Mouse (Mus musculus): ENCODE measurements around the gene March4. TPM values are rescaled to one million over a fixed set of nuclear protein-coding genes. Genes with fewer than 3 reads are reported as not detected.

The March4 gene
- polyA plus RNA-seq, 1 experiment from 2014 or later, result not detected

DNA sequence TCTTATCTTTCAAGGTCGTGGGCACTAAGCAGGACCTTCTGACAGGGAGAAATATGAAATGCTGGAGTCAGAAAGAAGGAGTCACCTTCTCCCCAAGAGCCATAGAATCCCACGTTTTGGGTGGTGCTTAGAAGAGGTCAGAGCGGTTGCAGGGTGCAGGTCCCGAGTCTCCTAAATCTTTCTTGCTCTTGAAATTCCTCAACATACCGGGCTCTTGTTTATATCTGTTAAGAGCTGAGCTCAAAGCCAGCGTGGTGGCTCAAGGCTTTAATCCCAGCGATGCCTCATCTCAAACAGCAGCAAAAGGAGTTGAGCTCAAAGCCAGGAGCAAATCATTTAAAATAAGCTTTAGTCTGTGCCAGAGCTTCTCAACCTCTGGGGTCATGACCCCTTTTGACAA, 37.9 kb upstream of the March4 start:
- Histone ChIP-seq H3K4me2 (replicated peaks; ENCODE audit: low read depth, low read length) (no peak overlapping the region), H3K4me1 (ENCODE audit: control insufficient read depth, insufficient read depth, low read length) (peaks cover 14% of the 10 kb centered on the region), H3K9me3 (ENCODE audit: control insufficient read depth, low read length) (no peaks in the 10 kb centered on the region), H3K27me3 (ENCODE audit: control insufficient read depth, insufficient read depth, low read length) (peaks cover 7% of the 10 kb centered on the region; the same call in 1 of the 2 replicates), H3K36me3 (ENCODE audit: control insufficient read depth, insufficient read depth, low read length) (no peaks in the 10 kb centered on the region), H3K9ac (ENCODE audit: low read depth, low read length) (no peak overlapping the region), H3K4me3 (ENCODE audit: low read length) (no peak overlapping the region), H3K27ac (ENCODE audit: low read depth, low read length) (no peak overlapping the region)
- no peak for ATAC-seq (ENCODE audit: low FRiP score, low TSS enrichment)
- 55% methylated on average over 7 of the region's 7 CpGs for WGBS

DNA sequence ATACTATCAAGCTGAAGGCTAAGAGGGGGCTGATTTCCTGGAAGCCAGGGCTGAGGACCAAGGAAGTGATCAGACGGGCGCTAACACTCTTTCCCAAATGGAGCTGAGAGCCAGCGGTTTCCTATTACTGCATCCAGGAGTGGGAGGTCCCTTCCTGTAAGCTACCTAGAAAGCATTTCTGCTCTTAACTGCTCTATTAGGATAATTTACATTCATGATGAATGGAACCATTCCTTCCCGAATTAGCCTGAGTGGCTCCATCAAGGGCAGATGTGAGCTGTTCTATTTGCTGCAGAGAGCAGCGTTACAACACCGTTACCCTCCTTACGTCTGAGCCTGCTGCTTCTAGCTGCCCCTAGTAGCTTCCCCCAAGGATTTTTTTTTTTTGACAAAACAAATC, 37.3 kb upstream of the March4 start:
- H3K36me3 ChIP-seq (ENCODE audit: control insufficient read depth, insufficient read depth, low read length), result no peaks in the 10 kb centered on the region
- H3K27me3 ChIP-seq (ENCODE audit: control insufficient read depth, insufficient read depth, low read length), result peaks cover 7% of the 10 kb centered on the region; the same call in 1 of the 2 replicates
- peaks cover 14% of the 10 kb centered on the region for H3K4me1 ChIP-seq (ENCODE audit: control insufficient read depth, insufficient read depth, low read length)
- no peaks in the 10 kb centered on the region for H3K9me3 ChIP-seq (ENCODE audit: control insufficient read depth, low read length)
- H3K9ac ChIP-seq (ENCODE audit: low read depth, low read length), result no peak overlapping the region
- WGBS, result 28% methylated on average over 7 of the region's 7 CpGs
- no peak overlapping the region for H3K4me2 ChIP-seq (replicated peaks; ENCODE audit: low read depth, low read length)
- no peak overlapping the region for H3K4me3 ChIP-seq (ENCODE audit: low read length)
- no peak for ATAC-seq (ENCODE audit: low FRiP score, low TSS enrichment)
- H3K27ac ChIP-seq (ENCODE audit: low read depth, low read length), result no peak overlapping the region

DNA sequence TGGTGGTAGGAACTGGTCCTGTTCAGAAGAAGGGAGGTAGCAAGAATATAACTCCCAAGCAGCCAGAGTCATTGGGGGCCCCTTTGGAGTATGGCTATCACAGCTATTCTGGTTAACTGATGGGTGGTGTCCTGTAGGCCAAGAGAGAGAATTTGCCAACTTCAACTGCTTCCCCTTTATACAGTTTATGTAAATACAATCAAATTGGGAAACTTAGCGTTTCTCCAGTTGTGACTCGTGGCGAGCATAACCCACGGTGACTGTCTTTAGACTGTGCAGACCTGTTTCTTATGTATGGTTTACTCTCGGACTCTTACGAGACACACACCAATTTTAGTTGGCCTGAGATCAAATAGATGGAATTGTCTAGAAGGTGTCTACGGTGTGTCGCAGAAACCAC, 32.0 kb upstream of the March4 start:
- Histone ChIP-seq H3K4me1 (ENCODE audit: control insufficient read depth, insufficient read depth, low read length) (no peaks in the 10 kb centered on the region), H3K4me2 (replicated peaks; ENCODE audit: low read depth, low read length) (no peak overlapping the region), H3K4me3 (ENCODE audit: low read length) (no peak overlapping the region), H3K9me3 (ENCODE audit: control insufficient read depth, low read length) (no peaks in the 10 kb centered on the region), H3K27ac (ENCODE audit: low read depth, low read length) (no peak overlapping the region), H3K27me3 (ENCODE audit: control insufficient read depth, insufficient read depth, low read length) (no peaks in the 10 kb centered on the region), H3K36me3 (ENCODE audit: control insufficient read depth, insufficient read depth, low read length) (no peaks in the 10 kb centered on the region), H3K9ac (ENCODE audit: low read depth, low read length) (no peak overlapping the region)
- no peak for ATAC-seq (ENCODE audit: low FRiP score, low TSS enrichment)
- whole genome bisulfite sequencing, result 93% methylated on average over 8 of the region's 8 CpGs

DNA sequence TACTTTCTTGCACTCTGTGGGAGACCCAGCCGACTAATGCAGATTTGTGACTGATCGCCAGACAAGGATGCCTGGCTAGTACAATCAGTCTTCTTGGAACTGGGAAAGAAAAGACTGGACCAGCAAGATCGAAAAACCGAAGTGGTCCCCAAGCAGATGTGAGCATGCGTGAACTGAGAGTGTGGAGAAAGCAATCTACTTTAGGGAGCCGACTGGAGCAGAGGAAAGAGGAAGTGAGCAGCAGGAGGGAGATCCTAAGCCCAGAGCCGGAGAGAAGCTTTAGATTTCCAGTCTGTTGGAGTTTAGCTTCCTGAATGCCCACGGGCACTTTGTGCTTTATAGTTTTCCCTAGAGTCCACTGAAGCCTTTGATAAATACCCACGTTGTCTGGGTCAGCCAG, 30.3 kb upstream of the March4 start:
- Histone ChIP-seq H3K4me1 (ENCODE audit: control insufficient read depth, insufficient read depth, low read length) (no peaks in the 10 kb centered on the region), H3K4me2 (replicated peaks; ENCODE audit: low read depth, low read length) (no peak overlapping the region), H3K27me3 (ENCODE audit: control insufficient read depth, insufficient read depth, low read length) (no peaks in the 10 kb centered on the region), H3K27ac (ENCODE audit: low read depth, low read length) (no peak overlapping the region), H3K4me3 (ENCODE audit: low read length) (no peak overlapping the region), H3K36me3 (ENCODE audit: control insufficient read depth, insufficient read depth, low read length) (no peaks in the 10 kb centered on the region), H3K9me3 (ENCODE audit: control insufficient read depth, low read length) (no peaks in the 10 kb centered on the region), H3K9ac (ENCODE audit: low read depth, low read length) (no peak overlapping the region)
- no peak for ATAC-seq (ENCODE audit: low FRiP score, low TSS enrichment)
- 41% methylated on average over 9 of the region's 9 CpGs for WGBS

DNA sequence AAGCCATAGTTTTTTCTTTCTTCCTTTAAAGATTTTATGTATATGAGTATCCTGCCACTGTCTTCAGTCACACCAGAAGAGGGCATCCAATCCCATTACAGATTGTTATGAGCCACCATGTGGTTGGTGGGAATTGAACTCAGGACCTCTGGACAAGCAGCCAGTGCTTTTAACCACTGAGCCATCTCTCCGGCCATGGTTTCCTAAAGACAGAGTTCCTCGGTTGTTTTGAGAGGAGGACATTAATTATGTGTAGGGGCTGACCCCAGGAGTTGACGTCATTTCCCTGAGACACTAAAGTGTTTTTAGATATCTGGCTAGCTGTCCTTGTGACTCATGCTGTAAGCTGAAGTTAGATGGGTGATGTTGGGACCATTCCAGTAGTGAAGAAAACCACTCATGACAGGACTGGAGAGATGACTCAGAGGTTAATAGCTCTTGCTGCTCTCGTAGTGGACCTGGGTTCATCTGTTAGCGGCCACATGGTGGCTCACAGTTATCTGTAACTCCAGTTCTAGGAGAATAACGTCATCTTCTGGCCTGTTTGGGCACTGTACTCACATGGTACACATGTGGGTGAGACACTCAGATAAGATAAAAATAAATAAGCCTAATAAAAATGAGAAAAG, 27.7 kb upstream of the March4 start:
- no peak for ATAC-seq (ENCODE audit: low FRiP score, low TSS enrichment)
- Histone ChIP-seq H3K4me1 (ENCODE audit: control insufficient read depth, insufficient read depth, low read length) (no peaks in the 10 kb centered on the region), H3K27me3 (ENCODE audit: control insufficient read depth, insufficient read depth, low read length) (no peaks in the 10 kb centered on the region), H3K9me3 (ENCODE audit: control insufficient read depth, low read length) (no peaks in the 10 kb centered on the region), H3K27ac (ENCODE audit: low read depth, low read length) (no peak overlapping the region), H3K4me3 (ENCODE audit: low read length) (no peak overlapping the region), H3K9ac (ENCODE audit: low read depth, low read length) (no peak overlapping the region), H3K36me3 (ENCODE audit: control insufficient read depth, insufficient read depth, low read length) (no peaks in the 10 kb centered on the region), H3K4me2 (replicated peaks; ENCODE audit: low read depth, low read length) (no peak overlapping the region)
- 62% methylated on average over 6 of the region's 6 CpGs for WGBS

DNA sequence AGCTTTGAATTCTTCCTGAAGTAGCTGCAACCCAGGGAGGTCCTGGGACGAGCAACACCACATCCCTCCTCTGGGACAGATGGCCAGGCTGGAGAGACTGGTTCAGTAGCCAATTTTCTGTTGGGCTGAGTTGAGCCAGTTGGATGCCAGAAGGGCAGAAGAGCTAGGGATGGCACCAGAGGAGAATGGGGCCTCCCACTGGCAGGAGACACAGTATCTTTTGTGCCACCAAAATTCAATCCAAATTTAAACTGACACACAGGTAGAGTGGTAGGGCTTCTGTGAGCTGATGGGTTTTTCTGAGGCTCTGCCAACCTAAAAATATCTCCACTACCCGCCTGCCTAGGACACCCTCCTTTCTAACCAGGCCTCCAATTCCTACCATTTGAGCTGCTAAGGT, 21.9 kb upstream of the March4 start:
- no peaks in the 10 kb centered on the region for H3K27me3 ChIP-seq (ENCODE audit: control insufficient read depth, insufficient read depth, low read length)
- no peak overlapping the region for H3K9ac ChIP-seq (ENCODE audit: low read depth, low read length)
- 69% methylated on average over 2 of the region's 2 CpGs for whole genome bisulfite sequencing
- no peak for ATAC-seq (ENCODE audit: low FRiP score, low TSS enrichment)
- H3K9me3 ChIP-seq (ENCODE audit: control insufficient read depth, low read length), result no peaks in the 10 kb centered on the region
- no peak overlapping the region for H3K4me2 ChIP-seq (replicated peaks; ENCODE audit: low read depth, low read length)
- H3K27ac ChIP-seq (ENCODE audit: low read depth, low read length), result no peak overlapping the region
- no peaks in the 10 kb centered on the region for H3K36me3 ChIP-seq (ENCODE audit: control insufficient read depth, insufficient read depth, low read length)
- H3K4me1 ChIP-seq (ENCODE audit: control insufficient read depth, insufficient read depth, low read length), result no peaks in the 10 kb centered on the region
- H3K4me3 ChIP-seq (ENCODE audit: low read length), result no peak overlapping the region

DNA sequence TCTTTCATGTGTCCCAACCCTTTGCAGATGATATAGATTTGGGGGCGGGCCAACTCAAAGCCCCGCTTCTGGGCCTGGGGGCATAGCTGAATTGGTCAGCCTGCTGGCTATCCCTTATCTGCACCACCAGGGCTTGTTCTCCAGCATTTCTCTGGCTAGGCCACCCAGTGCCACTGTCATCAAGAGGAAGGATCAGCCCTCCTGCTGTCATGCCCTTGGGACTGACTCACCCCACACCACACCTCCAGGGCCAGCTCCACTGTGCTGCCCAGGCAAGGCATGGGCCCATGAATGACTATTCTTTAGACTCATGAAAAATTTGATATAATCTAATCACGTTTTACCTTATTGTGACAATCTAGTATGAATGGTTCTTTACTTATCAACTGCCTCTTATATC, 19.7 kb upstream of the March4 start:
- H3K9ac ChIP-seq (ENCODE audit: low read depth, low read length), result no peak overlapping the region
- no peak for ATAC-seq (ENCODE audit: low FRiP score, low TSS enrichment)

DNA sequence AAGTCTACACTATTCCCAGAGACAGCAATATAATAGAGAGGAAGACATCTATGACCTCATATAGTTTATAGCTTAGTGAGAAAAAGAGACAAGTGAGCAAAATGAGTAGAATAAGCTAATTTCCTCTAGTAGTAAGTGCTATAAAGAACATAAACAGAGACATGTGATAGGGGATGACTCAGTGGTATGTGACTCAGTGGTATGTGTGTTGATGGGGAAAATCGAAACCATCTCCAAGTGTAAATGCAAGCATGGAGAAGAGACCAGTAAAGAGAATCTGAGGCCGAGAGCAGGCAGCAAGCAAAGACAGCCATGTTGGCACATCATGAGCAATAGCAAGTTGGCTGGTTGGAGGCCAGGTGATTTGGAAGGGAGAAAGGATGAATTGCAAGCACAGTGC, 13.6 kb upstream of the March4 start:
- H3K4me2 ChIP-seq (replicated peaks; ENCODE audit: low read depth, low read length), result no peak overlapping the region
- no peaks in the 10 kb centered on the region for H3K4me1 ChIP-seq (ENCODE audit: control insufficient read depth, insufficient read depth, low read length)
- no peak overlapping the region for H3K4me3 ChIP-seq (ENCODE audit: low read length)
- H3K9ac ChIP-seq (ENCODE audit: low read depth, low read length), result no peak overlapping the region
- no peak for ATAC-seq (ENCODE audit: low FRiP score, low TSS enrichment)
- WGBS, result 86% methylated on average over 2 of the region's 2 CpGs
- no peaks in the 10 kb centered on the region for H3K9me3 ChIP-seq (ENCODE audit: control insufficient read depth, low read length)
- H3K27me3 ChIP-seq (ENCODE audit: control insufficient read depth, insufficient read depth, low read length), result no peaks in the 10 kb centered on the region
- H3K27ac ChIP-seq (ENCODE audit: low read depth, low read length), result no peak overlapping the region
- no peaks in the 10 kb centered on the region for H3K36me3 ChIP-seq (ENCODE audit: control insufficient read depth, insufficient read depth, low read length)

More for the DNA sequence above, 19.7 kb upstream of the March4 start:
- 74% methylated on average over 3 of the region's 3 CpGs for WGBS
- Histone ChIP-seq H3K27ac (ENCODE audit: low read depth, low read length) (no peak overlapping the region), H3K4me2 (replicated peaks; ENCODE audit: low read depth, low read length) (no peak overlapping the region), H3K9me3 (ENCODE audit: control insufficient read depth, low read length) (no peaks in the 10 kb centered on the region), H3K36me3 (ENCODE audit: control insufficient read depth, insufficient read depth, low read length) (no peaks in the 10 kb centered on the region), H3K4me1 (ENCODE audit: control insufficient read depth, insufficient read depth, low read length) (no peaks in the 10 kb centered on the region), H3K27me3 (ENCODE audit: control insufficient read depth, insufficient read depth, low read length) (no peaks in the 10 kb centered on the region), H3K4me3 (ENCODE audit: low read length) (no peak overlapping the region)

DNA sequence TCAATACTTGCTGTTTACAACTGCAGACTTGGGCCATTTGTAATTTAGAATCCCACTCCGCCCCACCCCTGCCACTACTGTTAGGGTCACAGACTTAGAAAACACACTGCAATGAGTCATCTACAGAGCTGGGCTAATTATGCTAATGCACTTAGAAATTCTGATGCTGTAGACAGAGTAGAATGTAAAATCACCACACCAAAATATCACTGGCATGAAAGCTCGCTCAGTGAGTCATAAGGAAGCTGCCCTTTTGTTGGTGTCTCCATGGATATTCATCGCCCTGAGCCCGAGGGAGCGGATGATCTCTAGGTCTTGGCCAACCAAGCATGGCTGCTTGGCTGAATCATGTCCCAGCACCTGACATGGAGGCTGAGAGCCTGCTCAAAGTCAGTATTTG, 1.5 kb upstream of the March4 start:
- H3K9ac ChIP-seq (ENCODE audit: low read depth, low read length), result no peak overlapping the region
- H3K27ac ChIP-seq (ENCODE audit: low read depth, low read length), result no peak overlapping the region
- no peak overlapping the region for H3K4me3 ChIP-seq (ENCODE audit: low read length)
- no peak overlapping the region for H3K4me2 ChIP-seq (replicated peaks; ENCODE audit: low read depth, low read length)
- peaks cover 25% of the 10 kb centered on the region for H3K27me3 ChIP-seq (ENCODE audit: control insufficient read depth, insufficient read depth, low read length)
- H3K36me3 ChIP-seq (ENCODE audit: control insufficient read depth, insufficient read depth, low read length), result no peaks in the 10 kb centered on the region
- no peak for ATAC-seq (ENCODE audit: low FRiP score, low TSS enrichment)
- H3K4me1 ChIP-seq (ENCODE audit: control insufficient read depth, insufficient read depth, low read length), result peaks cover 10% of the 10 kb centered on the region; the same call in 1 of the 2 replicates
- 77% methylated on average over 5 of the region's 5 CpGs for WGBS
- H3K9me3 ChIP-seq (ENCODE audit: control insufficient read depth, low read length), result no peaks in the 10 kb centered on the region
